Mouse (Mus musculus) limb, embryonic 14.5 days (tissue): ENCODE results near the gene L3hypdh. TPM values are rescaled to one million over a fixed set of nuclear protein-coding genes. Genes with fewer than 3 reads are reported as not detected.

Experiments used
- ATAC-seq: fragments of 200-750 bp; cut with Nextera tagmentation; 2 replicates; pipeline ENCODE4 v1.8.0; 2017; ENCODE audit warnings: low read depth, moderate number of reproducible peaks, moderate TSS enrichment; ENCODE audit not compliant: low FRiP score
- DNase-seq: peaks from one replicate; pipeline ENCODE4 v3.0.0-alpha.2; 2015; ENCODE audit warnings: low spot score
- H3K27ac ChIP-seq: fragments of 300-500 bp; sonication (generic); replicated peaks from 2 replicates; pipeline ENCODE4 v1.5.1; 2014; ENCODE audit warnings: low read depth, mild to moderate bottlenecking, low read length, moderate library complexity, mixed read lengths
- H3K27me3 ChIP-seq: fragments of 300-500 bp; sonication (generic); 2 replicates; pipeline ENCODE4 v1.6.1; 2014; ENCODE audit warnings: low read length, mixed read lengths; ENCODE audit not compliant: control insufficient read depth, insufficient read depth
- H3K36me3 ChIP-seq: fragments of 300-500 bp; sonication (generic); 2 replicates; pipeline ENCODE4 v1.6.1; 2014; ENCODE audit warnings: mild to moderate bottlenecking, low read length, moderate library complexity, mixed read lengths; ENCODE audit not compliant: control insufficient read depth, insufficient read depth
- H3K4me1 ChIP-seq: fragments of 300-500 bp; sonication (generic); 2 replicates; pipeline ENCODE4 v1.6.1; 2014; ENCODE audit warnings: antibody characterized with exemption, low read length, mixed read lengths; ENCODE audit not compliant: control insufficient read depth, insufficient read depth
- H3K4me2 ChIP-seq: fragments of 300-500 bp; sonication (generic); replicated peaks from 2 replicates; pipeline ENCODE4 v1.6.1; 2014; ENCODE audit warnings: low read depth, mild to moderate bottlenecking, low read length, moderate library complexity; ENCODE audit not compliant: severe bottlenecking
- H3K4me3 ChIP-seq: fragments of 300-500 bp; sonication (generic); replicated peaks from 2 replicates; pipeline ENCODE4 v1.5.1; 2014; ENCODE audit warnings: low read length
- H3K9ac ChIP-seq: fragments of 300-500 bp; sonication (generic); 2 replicates; pipeline ENCODE4 v1.6.1; 2014; ENCODE audit warnings: mild to moderate bottlenecking, low read depth, low read length, moderate library complexity; ENCODE audit not compliant: severe bottlenecking
- H3K9me3 ChIP-seq: fragments of 300-500 bp; sonication (generic); 2 replicates; pipeline ENCODE4 v1.6.1; 2016; ENCODE audit warnings: low read length; ENCODE audit not compliant: control insufficient read depth
- POLR2A ChIP-seq: fragments of 200-500 bp; IDR thresholded peaks from 2 replicates; pipeline ENCODE4 v1.8.0; 2012; ENCODE audit warnings: inconsistent platforms, mild to moderate bottlenecking, moderate library complexity, borderline replicate concordance; ENCODE audit not compliant: insufficient read depth, insufficient read length; ENCODE audit errors: extremely low read depth
- WGBS: fragments of 180-500 bp; shearing (Covaris S2); extraction: QIAGEN DNeasy Blood & Tissue Kit; methylation state at CpG from one replicate; pipeline ENCODE4 v1.1.7; 2014; 5-methylcytosine and 5-hydroxymethylcytosine counted together
- microRNA-seq: library from miRNA; unstranded; fragments of <30 nt; microRNA quantifications from one replicate; pipeline ENCODE4, GENCODE M21; 2016
- polyA plus RNA-seq, 2 experiments: library from polyadenylated mRNA; depleted of rRNA in 1 of 2; stranded (reverse) in 1 of 2; unstranded in 1 of 2; fragments of >200 nt; fragmentation: Nextera tagmentation in 1 of 2; extraction: Ambion mirVana in 1 of 2; gene quantifications; 2 replicates each; pipeline versions ENCODE4 v1.2.1 to v1.2.3; 2012 to 2014

L3hypdh gene
- polyA plus RNA-seq, 2 experiments: 21.4 to 26.8 TPM

GRCm38 (mm10) chr12:72025275-72025795, 59.9 kb downstream of the L3hypdh start:
- Histone ChIP-seq H3K27ac (no peak overlapping the region), H3K9me3 (no peaks in the 10 kb centered on the region; the same call in 1 of the 2 replicates), H3K4me3 (no peak overlapping the region), H3K9ac (no peak overlapping the region), H3K4me2 (no peak overlapping the region), H3K36me3 (no peaks in the 10 kb centered on the region), H3K27me3 (no peaks in the 10 kb centered on the region), H3K4me1 (no peaks in the 10 kb centered on the region)
- no peak for DNase-seq
- no peak for ATAC-seq
- WGBS: 58% methylated on average over 6 of the region's 6 CpGs
- TF ChIP-seq POLR2A: no peak

- Histone ChIP-seq H3K27ac (no peak overlapping the region), H3K36me3 (no peaks in the 10 kb centered on the region), H3K9ac (no peak overlapping the region), H3K27me3 (no peaks in the 10 kb centered on the region), H3K4me1 (no peaks in the 10 kb centered on the region), H3K4me3 (no peak overlapping the region), H3K4me2 (no peak overlapping the region), H3K9me3 (no peaks in the 10 kb centered on the region; the same call in 1 of the 2 replicates)
- DNase-seq (no peak), ATAC-seq (no peak)
- WGBS: 91% methylated on average over 5 of the region's 5 CpGs
- no peak for TF ChIP-seq POLR2A
Observed at GRCm38 (mm10) chr12:72023572-72023971, 61.7 kb downstream of the L3hypdh start.

Small RNA genes within 50 kb of the gene (microRNA-seq; reads per million reads assigned to microRNA genes)
- gene Gm24466: not detected

Other genes with a start within 250 kb of the L3hypdh start
- gene Gpr135, start 14.3 kb downstream of the L3hypdh start, polyA plus RNA-seq (2012; rRNA removed): 4.9 and 6.7 TPM in 2 replicates
- 0.87 and 1.3 TPM in 2 replicates for gene Gpr135, start 14.3 kb downstream of the L3hypdh start, polyA plus RNA-seq (2014; fragmentation: Nextera tagmentation; extraction: Ambion mirVana)
- 67.3 and 96.9 TPM in 2 replicates for gene Jkamp, start 150 bp upstream of the L3hypdh start, polyA plus RNA-seq (2012; rRNA removed)
- gene Jkamp, start 150 bp upstream of the L3hypdh start, polyA plus RNA-seq (2014; fragmentation: Nextera tagmentation; extraction: Ambion mirVana): 63.3 and 66.3 TPM in 2 replicates
- not detected in 2 replicates for gene Ccdc175, start 99.6 kb upstream of the L3hypdh start, polyA plus RNA-seq (2012; rRNA removed)
- not detected in 2 replicates for gene Ccdc175, start 99.6 kb upstream of the L3hypdh start, polyA plus RNA-seq (2014; fragmentation: Nextera tagmentation; extraction: Ambion mirVana)